Mouse (Mus musculus) E14TG2a.4 (cell line): ENCODE measurements around the gene Olfr1052.
"Not testable (repeated sequence)": the region's sequence is repeated elsewhere in the genome, so short reads cannot be mapped to it uniquely, and the experiment has no call there.

Experiments used
- CTCF ChIP-seq: conservative IDR thresholded peaks from 2 replicates; pipeline ENCODE4 v1.5.1; 2014; ENCODE audit warnings: low read length
- NANOG ChIP-seq: IDR thresholded peaks from 2 replicates; pipeline ENCODE4 v1.6.1; 2014; ENCODE audit warnings: borderline replicate concordance, low read length, mixed read lengths
- POU5F1 ChIP-seq: IDR thresholded peaks from 2 replicates; pipeline ENCODE4 v1.6.1; 2014; ENCODE audit warnings: low read length, borderline replicate concordance

DNA sequence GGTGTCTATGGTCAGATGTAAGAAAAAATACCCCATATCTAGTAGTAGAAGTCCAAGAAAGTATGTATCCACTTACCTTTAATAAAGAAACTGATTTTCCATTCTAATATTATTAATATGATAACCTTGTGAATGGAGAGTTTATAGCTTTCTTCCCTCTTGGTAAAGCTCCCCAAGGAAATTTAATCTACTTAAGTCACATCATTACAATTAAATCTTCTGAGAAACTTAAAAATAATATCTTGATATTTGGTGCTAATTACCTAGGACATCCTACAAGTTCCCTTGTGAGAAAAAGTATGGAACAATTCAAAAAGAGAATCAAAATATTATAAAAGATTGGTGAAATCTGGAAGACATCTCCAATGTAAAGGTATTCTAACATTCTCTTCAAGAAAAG is 34.0 kb upstream of the Olfr1052 start, which contains the start of gene Olfr1049:
- not testable (repeated sequence) for TF ChIP-seq CTCF, NANOG, POU5F1
